Mouse (Mus musculus): Measurements from ENCODE around the gene Chd2. TPM values are rescaled to one million over a fixed set of nuclear protein-coding genes. Genes with fewer than 3 reads are reported as not detected.

Chd2 gene
- polyA plus RNA-seq, 1 experiment from 2014 or later: 44.5 TPM

DNA sequence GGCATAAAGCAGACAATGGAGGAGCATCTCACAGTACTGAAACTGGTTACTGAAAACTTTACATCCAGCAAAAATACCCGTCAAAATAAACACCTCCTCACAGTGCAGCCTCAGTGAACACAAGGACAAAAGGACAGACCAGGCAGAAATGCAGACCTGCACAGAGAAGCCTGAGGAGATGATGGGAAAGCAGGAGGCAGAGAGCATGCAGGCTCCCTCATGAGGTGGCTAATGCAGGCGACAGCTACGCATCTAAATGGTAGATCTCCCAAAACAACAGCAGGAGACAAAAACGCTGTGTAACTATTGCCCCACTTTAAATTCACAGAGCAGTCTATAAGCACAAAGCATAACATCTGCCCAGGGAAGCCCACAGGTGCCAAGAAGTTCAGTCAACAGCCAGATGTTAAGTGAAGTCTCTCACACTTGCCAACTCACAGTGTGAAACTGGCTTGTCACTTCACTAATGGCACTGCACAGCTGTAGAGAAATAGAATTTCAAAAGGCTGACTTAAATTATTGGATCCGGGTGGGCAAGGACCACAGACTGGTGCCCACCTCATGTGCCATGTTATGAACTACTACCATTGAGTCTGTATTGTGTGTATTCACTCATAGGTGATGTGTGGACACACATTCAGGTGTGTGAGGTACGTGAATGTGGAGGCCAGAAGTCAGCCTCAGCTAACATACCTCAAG lies 107.8 kb downstream of the Chd2 start:
- no peaks in the 10 kb centered on the region for H3K27me3 ChIP-seq (ENCODE audit: control insufficient read depth, insufficient read depth, low read length)
- no peaks in the 10 kb centered on the region for H3K4me1 ChIP-seq (ENCODE audit: control insufficient read depth, insufficient read depth, low read length)
- H3K4me3 ChIP-seq (replicated peaks; ENCODE audit: low read length): no peak overlapping the region
- no peak overlapping the region for H3K9ac ChIP-seq (ENCODE audit: low read length)
- H3K9me3 ChIP-seq (replicated peaks; ENCODE audit: control insufficient read depth, low read length): no peaks in the 10 kb centered on the region
- no peak for ATAC-seq (ENCODE audit: insufficient read depth, low FRiP score)
- H3K27ac ChIP-seq (ENCODE audit: low read length): no peak overlapping the region
- WGBS: 84% methylated on average over 6 of the region's 6 CpGs
- H3K36me3 ChIP-seq (ENCODE audit: control insufficient read depth, insufficient read depth, low read length): peaks cover 46% of the 10 kb centered on the region
- H3K4me2 ChIP-seq (ENCODE audit: low read depth, low read length): no peak overlapping the region

DNA sequence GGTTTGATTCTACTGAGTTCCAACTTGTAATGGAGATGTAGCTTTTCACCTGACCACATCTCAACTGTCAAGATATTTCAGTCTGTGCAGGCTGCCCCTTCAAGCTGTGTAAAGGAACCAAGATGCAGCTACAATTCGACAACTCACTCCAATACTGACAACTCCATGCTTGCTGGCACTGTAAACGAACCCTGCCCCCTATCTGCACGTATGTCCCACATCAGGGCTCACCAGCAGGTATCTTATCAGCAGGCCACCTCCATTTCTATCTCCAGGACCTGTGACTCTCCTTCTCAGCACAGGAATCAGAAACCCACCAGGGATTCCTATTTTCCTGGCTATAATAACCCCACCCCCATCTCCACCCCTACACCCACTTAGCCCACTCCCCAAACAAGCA lies 113.1 kb downstream of the Chd2 start:
- H3K36me3 ChIP-seq (ENCODE audit: control insufficient read depth, insufficient read depth, low read length): peaks cover 22% of the 10 kb centered on the region
- H3K27me3 ChIP-seq (ENCODE audit: control insufficient read depth, insufficient read depth, low read length): no peaks in the 10 kb centered on the region
- H3K9me3 ChIP-seq (replicated peaks; ENCODE audit: control insufficient read depth, low read length): no peaks in the 10 kb centered on the region
- no peak for ATAC-seq (ENCODE audit: insufficient read depth, low FRiP score)
- no peaks in the 10 kb centered on the region for H3K4me1 ChIP-seq (ENCODE audit: control insufficient read depth, insufficient read depth, low read length)
- no peak overlapping the region for H3K4me3 ChIP-seq (replicated peaks; ENCODE audit: low read length)
- H3K4me2 ChIP-seq (ENCODE audit: low read depth, low read length): no peak overlapping the region
- no peak overlapping the region for H3K27ac ChIP-seq (ENCODE audit: low read length)
- no peak overlapping the region for H3K9ac ChIP-seq (ENCODE audit: low read length)
- 83% methylated on average over 3 of the region's 3 CpGs for WGBS

DNA sequence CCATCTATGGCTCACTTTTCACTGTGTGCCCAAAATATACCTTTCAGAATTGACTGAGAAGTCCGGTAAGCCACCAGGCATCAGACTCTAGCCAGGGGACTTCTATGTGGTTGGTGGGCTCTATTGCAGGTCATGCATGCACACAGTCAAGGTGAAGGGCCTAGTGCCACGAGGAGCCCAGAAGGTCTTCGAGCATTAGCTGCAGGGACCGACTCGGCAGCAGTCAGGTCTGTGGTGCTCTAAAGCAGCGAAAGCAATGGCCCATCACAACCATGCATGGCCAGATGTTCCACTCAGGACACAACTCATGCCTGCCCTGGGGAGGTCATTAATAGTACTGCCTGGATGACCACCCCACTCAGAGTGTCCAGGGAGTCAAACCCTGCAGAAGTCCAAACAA lies 113.8 kb downstream of the Chd2 start:
- no peak overlapping the region for H3K27ac ChIP-seq (ENCODE audit: low read length)
- no peaks in the 10 kb centered on the region for H3K9me3 ChIP-seq (replicated peaks; ENCODE audit: control insufficient read depth, low read length)
- H3K4me1 ChIP-seq (ENCODE audit: control insufficient read depth, insufficient read depth, low read length): no peaks in the 10 kb centered on the region
- no peaks in the 10 kb centered on the region for H3K27me3 ChIP-seq (ENCODE audit: control insufficient read depth, insufficient read depth, low read length)
- WGBS: 93% methylated on average over 6 of the region's 6 CpGs
- H3K4me2 ChIP-seq (ENCODE audit: low read depth, low read length): no peak overlapping the region
- no peak for ATAC-seq (ENCODE audit: insufficient read depth, low FRiP score)
- H3K9ac ChIP-seq (ENCODE audit: low read length): no peak overlapping the region
- peaks cover 16% of the 10 kb centered on the region for H3K36me3 ChIP-seq (ENCODE audit: control insufficient read depth, insufficient read depth, low read length)
- H3K4me3 ChIP-seq (replicated peaks; ENCODE audit: low read length): no peak overlapping the region

DNA sequence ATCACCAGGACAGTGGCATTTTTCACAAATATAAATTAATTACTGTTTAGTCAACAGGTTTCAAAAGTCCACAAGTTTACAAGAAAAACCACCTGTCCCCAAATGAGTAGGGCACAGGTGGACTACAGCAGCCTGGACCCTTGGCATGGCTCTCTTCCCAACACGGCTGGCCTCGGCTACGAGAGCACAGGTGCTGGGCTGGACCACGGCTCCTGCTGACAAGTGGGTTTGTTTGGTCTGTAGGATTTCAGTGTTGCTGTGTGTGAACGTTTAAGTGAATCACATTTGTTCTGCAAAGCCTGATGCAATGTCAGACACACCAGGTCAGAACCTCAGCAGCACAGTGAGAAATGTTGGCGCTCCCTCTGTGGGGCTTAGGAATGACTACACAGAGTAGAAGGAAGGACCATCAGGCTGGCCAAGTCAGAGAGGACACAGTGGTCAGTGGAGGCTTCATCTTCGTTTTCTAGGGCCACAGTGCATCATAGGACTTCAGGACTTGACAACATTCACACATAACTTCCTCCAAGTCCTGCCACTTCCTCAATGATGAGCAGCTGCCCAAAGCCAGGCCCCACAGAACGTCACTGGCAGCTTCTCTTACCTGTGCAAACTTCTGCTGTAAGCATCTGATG lies 114.8 kb downstream of the Chd2 start:
- Histone ChIP-seq H3K27ac (ENCODE audit: low read length) (no peak overlapping the region), H3K9ac (ENCODE audit: low read length) (no peak overlapping the region), H3K9me3 (replicated peaks; ENCODE audit: control insufficient read depth, low read length) (no peaks in the 10 kb centered on the region), H3K4me3 (replicated peaks; ENCODE audit: low read length) (no peak overlapping the region), H3K27me3 (ENCODE audit: control insufficient read depth, insufficient read depth, low read length) (no peaks in the 10 kb centered on the region), H3K36me3 (ENCODE audit: control insufficient read depth, insufficient read depth, low read length) (peaks cover 16% of the 10 kb centered on the region), H3K4me1 (ENCODE audit: control insufficient read depth, insufficient read depth, low read length) (peaks cover 5% of the 10 kb centered on the region; the same call in 1 of the 2 replicates), H3K4me2 (ENCODE audit: low read depth, low read length) (no peak overlapping the region)
- peak; percentile 30; the same call in 1 of the 2 replicates for ATAC-seq (ENCODE audit: insufficient read depth, low FRiP score)
- 70% methylated on average over 8 of the region's 8 CpGs for WGBS

DNA sequence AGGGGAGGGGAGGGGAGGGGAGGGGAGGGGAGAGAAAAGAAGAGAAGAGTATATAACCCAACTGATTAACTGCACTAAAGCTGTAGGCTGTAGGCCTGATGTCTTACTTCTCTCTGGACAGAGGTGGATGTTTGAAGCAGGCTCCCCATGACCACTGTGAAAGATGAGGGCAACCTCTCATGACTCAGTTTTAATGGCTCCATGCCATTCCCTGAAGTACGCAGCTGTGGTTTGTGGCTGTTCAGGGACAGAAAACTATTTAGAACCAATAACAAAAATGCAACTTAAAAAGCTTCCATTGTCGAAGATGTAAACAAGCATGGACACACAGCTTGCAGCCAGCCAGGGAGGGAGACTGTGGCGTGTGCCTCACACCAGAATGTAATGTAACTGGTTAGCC lies 115.4 kb downstream of the Chd2 start:
- no peak overlapping the region for H3K4me3 ChIP-seq (replicated peaks; ENCODE audit: low read length)
- peaks cover 11% of the 10 kb centered on the region for H3K4me1 ChIP-seq (ENCODE audit: control insufficient read depth, insufficient read depth, low read length)
- no peak overlapping the region for H3K9ac ChIP-seq (ENCODE audit: low read length)
- H3K4me2 ChIP-seq (ENCODE audit: low read depth, low read length): no peak overlapping the region
- no peaks in the 10 kb centered on the region for H3K27me3 ChIP-seq (ENCODE audit: control insufficient read depth, insufficient read depth, low read length)
- ATAC-seq (ENCODE audit: insufficient read depth, low FRiP score): no peak
- H3K27ac ChIP-seq (ENCODE audit: low read length): no peak overlapping the region
- H3K36me3 ChIP-seq (ENCODE audit: control insufficient read depth, insufficient read depth, low read length): peaks cover 16% of the 10 kb centered on the region
- no peaks in the 10 kb centered on the region for H3K9me3 ChIP-seq (replicated peaks; ENCODE audit: control insufficient read depth, low read length)
- 70% methylated on average over 3 of the region's 3 CpGs for whole genome bisulfite sequencing

DNA sequence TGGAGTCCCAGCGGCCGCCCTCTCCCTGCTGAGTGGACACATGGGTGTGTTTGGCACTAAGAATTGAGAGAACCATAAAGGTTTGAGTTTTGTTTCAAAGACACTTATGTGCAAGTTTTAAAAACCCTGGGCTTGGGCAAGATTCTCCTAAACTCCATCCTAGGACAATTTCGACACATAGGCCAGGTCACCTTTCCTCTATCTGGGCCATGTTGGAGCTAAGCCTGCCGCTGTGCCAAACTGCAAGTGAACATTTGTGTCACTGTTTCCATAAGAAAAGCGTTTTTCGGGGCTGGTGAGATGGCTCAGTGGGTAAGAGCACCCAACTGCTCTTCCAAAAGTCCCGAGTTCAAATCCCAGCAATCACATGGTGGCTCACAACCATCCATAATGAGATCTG lies 116.2 kb downstream of the Chd2 start:
- WGBS: 93% methylated on average over 7 of the region's 7 CpGs
- H3K4me1 ChIP-seq (ENCODE audit: control insufficient read depth, insufficient read depth, low read length): peaks cover 11% of the 10 kb centered on the region
- no peak overlapping the region for H3K27ac ChIP-seq (ENCODE audit: low read length)
- peaks cover 16% of the 10 kb centered on the region for H3K36me3 ChIP-seq (ENCODE audit: control insufficient read depth, insufficient read depth, low read length)
- H3K9me3 ChIP-seq (replicated peaks; ENCODE audit: control insufficient read depth, low read length): no peaks in the 10 kb centered on the region
- no peak overlapping the region for H3K9ac ChIP-seq (ENCODE audit: low read length)
- ATAC-seq (ENCODE audit: insufficient read depth, low FRiP score): no peak
- H3K4me2 ChIP-seq (ENCODE audit: low read depth, low read length): no peak overlapping the region
- H3K4me3 ChIP-seq (replicated peaks; ENCODE audit: low read length): no peak overlapping the region
- no peaks in the 10 kb centered on the region for H3K27me3 ChIP-seq (ENCODE audit: control insufficient read depth, insufficient read depth, low read length)

DNA sequence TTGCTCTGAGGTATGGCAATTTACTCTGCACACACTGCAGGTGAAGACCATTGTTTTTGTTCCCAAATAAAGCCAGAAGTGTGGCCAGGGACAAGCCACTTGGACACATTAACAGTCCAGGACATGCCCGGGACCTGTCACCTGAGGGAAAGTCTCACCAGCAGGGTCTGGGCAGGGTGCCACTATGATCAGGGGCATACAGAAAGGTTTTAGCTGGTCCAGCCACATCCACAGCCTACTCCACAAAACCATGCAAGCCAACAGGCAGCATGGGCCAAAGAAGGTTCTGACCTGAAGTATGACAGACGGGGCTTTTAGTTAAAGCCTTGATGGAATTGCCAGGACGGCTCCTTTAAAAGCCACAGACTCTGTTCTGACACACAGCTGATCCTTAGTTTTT lies 116.9 kb downstream of the Chd2 start:
- WGBS: 54% methylated on average over 3 of the region's 3 CpGs
- Histone ChIP-seq H3K27ac (ENCODE audit: low read length) (no peak overlapping the region), H3K27me3 (ENCODE audit: control insufficient read depth, insufficient read depth, low read length) (no peaks in the 10 kb centered on the region), H3K4me3 (replicated peaks; ENCODE audit: low read length) (no peak overlapping the region), H3K4me1 (ENCODE audit: control insufficient read depth, insufficient read depth, low read length) (peaks cover 11% of the 10 kb centered on the region), H3K9me3 (replicated peaks; ENCODE audit: control insufficient read depth, low read length) (no peaks in the 10 kb centered on the region), H3K4me2 (ENCODE audit: low read depth, low read length) (no peak overlapping the region), H3K36me3 (ENCODE audit: control insufficient read depth, insufficient read depth, low read length) (peaks cover 14% of the 10 kb centered on the region), H3K9ac (ENCODE audit: low read length) (no peak overlapping the region)
- no peak for ATAC-seq (ENCODE audit: insufficient read depth, low FRiP score)

DNA sequence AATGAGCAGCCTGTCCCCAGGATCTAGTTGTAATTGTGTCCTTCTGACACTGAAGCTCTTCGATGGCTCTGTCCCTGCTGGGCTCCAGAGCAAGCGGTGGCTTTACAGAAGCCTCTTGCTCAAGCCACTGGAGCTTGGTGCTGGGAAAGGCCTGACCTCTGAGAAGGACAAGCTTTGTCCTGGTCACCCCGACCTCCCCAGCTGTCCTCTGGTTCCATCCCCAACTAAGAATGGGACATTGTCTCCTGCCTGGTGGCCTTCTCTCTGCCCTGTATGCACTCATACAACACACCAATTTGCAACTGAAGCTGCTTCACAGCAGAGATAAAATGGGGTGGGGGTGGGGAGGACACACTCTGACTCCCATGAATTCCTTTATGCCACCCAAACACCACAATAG lies 117.4 kb downstream of the Chd2 start:
- peaks cover 11% of the 10 kb centered on the region for H3K4me1 ChIP-seq (ENCODE audit: control insufficient read depth, insufficient read depth, low read length)
- H3K4me2 ChIP-seq (ENCODE audit: low read depth, low read length): no peak overlapping the region
- no peak for ATAC-seq (ENCODE audit: insufficient read depth, low FRiP score)
- 51% methylated on average over 3 of the region's 3 CpGs for WGBS
- H3K27me3 ChIP-seq (ENCODE audit: control insufficient read depth, insufficient read depth, low read length): no peaks in the 10 kb centered on the region
- H3K9me3 ChIP-seq (replicated peaks; ENCODE audit: control insufficient read depth, low read length): no peaks in the 10 kb centered on the region
- no peak overlapping the region for H3K4me3 ChIP-seq (replicated peaks; ENCODE audit: low read length)
- H3K27ac ChIP-seq (ENCODE audit: low read length): peak overlapping the region; percentile 12; the same call in 1 of the 2 replicates
- H3K9ac ChIP-seq (ENCODE audit: low read length): no peak overlapping the region
- peaks cover 10% of the 10 kb centered on the region for H3K36me3 ChIP-seq (ENCODE audit: control insufficient read depth, insufficient read depth, low read length)

DNA sequence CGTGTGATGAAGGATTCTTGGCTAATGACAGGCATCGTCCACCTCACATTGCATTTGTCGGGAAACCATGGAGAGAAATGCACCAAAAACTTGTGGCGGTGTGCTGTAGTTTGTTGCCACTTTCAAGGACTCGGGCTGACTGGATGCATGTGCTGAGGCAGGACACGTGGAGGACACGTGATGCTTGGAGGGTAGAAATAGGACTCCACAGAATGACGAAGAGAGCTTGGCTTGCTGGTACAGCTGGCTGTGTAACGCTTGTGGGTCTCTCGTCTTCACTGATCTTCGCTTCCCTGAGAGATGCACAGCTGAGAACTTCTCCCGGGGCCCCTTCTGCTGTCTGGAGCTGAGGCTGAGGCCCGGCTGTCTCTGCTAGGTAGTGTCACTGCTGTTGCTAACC lies 118.4 kb downstream of the Chd2 start:
- peaks cover 11% of the 10 kb centered on the region for H3K4me1 ChIP-seq (ENCODE audit: control insufficient read depth, insufficient read depth, low read length)
- no peak for ATAC-seq (ENCODE audit: insufficient read depth, low FRiP score)
- no peak overlapping the region for H3K4me3 ChIP-seq (replicated peaks; ENCODE audit: low read length)
- peaks cover 4% of the 10 kb centered on the region; the same call in 1 of the 2 replicates for H3K36me3 ChIP-seq (ENCODE audit: control insufficient read depth, insufficient read depth, low read length)
- H3K4me2 ChIP-seq (ENCODE audit: low read depth, low read length): no peak overlapping the region
- no peaks in the 10 kb centered on the region for H3K9me3 ChIP-seq (replicated peaks; ENCODE audit: control insufficient read depth, low read length)
- no peaks in the 10 kb centered on the region for H3K27me3 ChIP-seq (ENCODE audit: control insufficient read depth, insufficient read depth, low read length)
- 62% methylated on average over 13 of the region's 13 CpGs for WGBS
- no peak overlapping the region for H3K27ac ChIP-seq (ENCODE audit: low read length)
- H3K9ac ChIP-seq (ENCODE audit: low read length): no peak overlapping the region

All from stomach, embryonic 16.5 days (tissue).